Mouse (Mus musculus) left cerebral cortex, adult 9 months (tissue): Measurements from ENCODE around the gene Irgq.
"Not testable (repeated sequence)": the region's sequence is repeated elsewhere in the genome, so short reads cannot be mapped to it uniquely, and the experiment has no call there.

Experiments used
- DNase-seq, 2 experiments: peaks; one replicate each; pipeline ENCODE4 v3.0.0; 2022; ENCODE audit warnings: low spot score in 2 of 2

The Irgq gene

GRCm38 (mm10) chr7:24530062-24530931 is at the start of gene Irgq:
Irgq (plus strand) TSS chr7:24530689.
- peak; percentile 99 for DNase-seq

GRCm38 (mm10) chr7:24480986-24481473 is 49.5 kb upstream of the Irgq start:
- no peak for DNase-seq

- peak; percentile 76 to 90 for DNase-seq
These were observed 48.8 kb upstream of the Irgq start, which contains the start of gene Cadm4 for GRCm38 (mm10) chr7:24481474-24482207. Cadm4 (plus strand) TSS chr7:24482023.

GRCm38 (mm10) chr7:24482208-24483020 is 48.1 kb upstream of the Irgq start:
- peak in 1 of 2 experiments; percentile 14 for DNase-seq

GRCm38 (mm10) chr7:24483291-24483690 is 47.2 kb upstream of the Irgq start:
- DNase-seq, result not testable (repeated sequence)

GRCm38 (mm10) chr7:24485481-24485880 is 45.0 kb upstream of the Irgq start:
- peak in 1 of 2 experiments; percentile 38 for DNase-seq

- peak in 1 of 2 experiments; percentile 31 for DNase-seq
These were observed 43.8 kb upstream of the Irgq start for GRCm38 (mm10) chr7:24486654-24487130.

GRCm38 (mm10) chr7:24487403-24487802 is 43.1 kb upstream of the Irgq start:
- no peak for DNase-seq

GRCm38 (mm10) chr7:24488303-24488702 is 42.2 kb upstream of the Irgq start:
- no peak for DNase-seq

GRCm38 (mm10) chr7:24499856-24500577 is 30.5 kb upstream of the Irgq start:
- DNase-seq, result no peak

- no peak for DNase-seq
These were observed 29.6 kb upstream of the Irgq start for GRCm38 (mm10) chr7:24500929-24501328.

GRCm38 (mm10) chr7:24501492-24501891 is 29.0 kb upstream of the Irgq start:
- no peak for DNase-seq

- DNase-seq, result no peak
These were observed 26.5 kb upstream of the Irgq start for GRCm38 (mm10) chr7:24504004-24504403.

- DNase-seq, result no peak
These were observed 25.6 kb upstream of the Irgq start for GRCm38 (mm10) chr7:24504868-24505267.

- DNase-seq, result no peak
These were observed 24.9 kb upstream of the Irgq start for GRCm38 (mm10) chr7:24505447-24506064.

- DNase-seq, result no peak
These were observed 24.4 kb upstream of the Irgq start for GRCm38 (mm10) chr7:24506065-24506459.

- peak in 1 of 2 experiments; percentile 72 for DNase-seq
These were observed 24.0 kb upstream of the Irgq start for GRCm38 (mm10) chr7:24506476-24506837.

- peak in 1 of 2 experiments; percentile 81 for DNase-seq
These were observed 23.4 kb upstream of the Irgq start, which contains the start of gene Zfp428 for GRCm38 (mm10) chr7:24506838-24507725. Zfp428 (plus strand) TSS chr7:24507006.

- DNase-seq, result no peak
These were observed 22.8 kb upstream of the Irgq start for GRCm38 (mm10) chr7:24507726-24508114.
